Mouse (Mus musculus): ENCODE measurements around the gene Gm11567. TPM values are rescaled to one million over a fixed set of nuclear protein-coding genes. Genes with fewer than 3 reads are reported as not detected.
"Not testable (repeated sequence)": the region's sequence is repeated elsewhere in the genome, so short reads cannot be mapped to it uniquely, and the experiment has no call there.

Gene Gm11567
- total RNA-seq (2021) = not detected

GRCm38 (mm10) chr11:99878887-99879286 is at the start of gene Gm11567:
Gene Gm11567, plus strand, starts transcription at chr11:99879187.
- intact Hi-C loops (cut with DNase I); DNase-seq: not testable (repeated sequence)

DNA sequence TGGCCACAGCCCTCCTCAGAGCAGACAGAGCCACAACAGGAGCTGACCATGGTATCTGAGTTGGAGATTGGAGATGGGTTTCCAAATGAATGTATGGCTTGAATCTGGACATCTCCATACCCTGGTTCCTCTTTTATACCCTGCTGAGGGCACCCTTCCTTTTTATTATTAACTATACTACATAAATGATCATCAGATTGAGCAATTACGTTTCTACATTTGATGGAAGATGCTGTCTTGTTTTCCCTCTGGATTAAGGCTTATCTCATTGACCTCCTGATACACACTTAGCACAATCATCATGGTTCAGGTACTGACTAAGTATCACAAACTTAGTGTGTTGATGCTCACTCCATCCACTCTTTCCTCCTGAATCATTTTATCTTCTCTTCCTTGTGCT is 41.0 kb upstream of the Gm11567 start, which contains the start of gene 2300003K06Rik:
Gene 2300003K06Rik, minus strand, starts transcription at position 101 of the 400 bp plus-strand sequence.
- intact Hi-C loops (cut with DNase I) = no loop called here
- no peak for DNase-seq

DNA sequence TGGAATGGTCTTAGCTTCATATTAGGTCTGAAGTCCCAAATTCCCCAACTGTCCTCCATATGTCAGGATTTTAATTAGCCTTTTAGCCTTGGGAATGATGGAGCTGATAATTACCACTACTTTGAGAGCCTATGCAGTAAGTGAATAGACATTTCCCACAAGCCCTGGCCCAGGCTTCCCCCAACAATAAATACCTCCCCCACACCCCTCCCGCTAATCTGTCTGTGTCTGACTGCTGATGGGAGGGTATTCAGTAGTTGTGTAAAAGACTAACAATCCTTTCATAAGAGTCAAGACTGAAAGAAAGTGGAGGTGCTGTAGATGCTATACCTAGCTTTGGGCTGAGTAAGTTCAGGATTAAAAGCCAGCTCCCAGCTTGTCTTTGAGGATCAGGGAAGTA is 36.8 kb upstream of the Gm11567 start:
- no peak for DNase-seq
- intact Hi-C loops (cut with DNase I) = no loop called here

GRCm38 (mm10) chr11:99846746-99847145 is 32.2 kb upstream of the Gm11567 start:
- intact Hi-C loops (cut with DNase I) = no loop called here
- DNase-seq = no peak

DNA sequence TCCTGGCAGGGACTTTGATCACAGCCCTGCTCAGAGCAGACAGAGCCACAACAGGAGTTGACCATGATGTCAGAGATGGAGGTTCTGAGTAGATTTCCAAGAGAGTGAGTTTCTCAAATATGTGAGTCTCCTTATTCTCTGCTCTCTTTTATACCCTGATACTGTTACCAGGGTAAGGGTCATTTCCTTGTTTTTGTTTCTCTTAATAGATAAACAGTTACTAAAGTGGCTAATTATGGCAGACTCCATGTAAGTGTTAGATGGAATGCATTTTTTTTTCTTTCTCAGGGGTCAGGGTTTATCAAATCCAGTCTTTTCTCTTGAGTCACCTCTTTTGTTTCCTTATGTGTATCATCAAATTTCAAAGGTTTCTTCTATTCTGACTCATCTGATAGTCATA is 27.5 kb upstream of the Gm11567 start, which contains the start of gene Krtap4-16:
Gene Krtap4-16, minus strand, starts transcription at position 101 of the 400 bp plus-strand sequence.
- intact Hi-C loops (cut with DNase I) = no loop called here
- no peak for DNase-seq

DNA sequence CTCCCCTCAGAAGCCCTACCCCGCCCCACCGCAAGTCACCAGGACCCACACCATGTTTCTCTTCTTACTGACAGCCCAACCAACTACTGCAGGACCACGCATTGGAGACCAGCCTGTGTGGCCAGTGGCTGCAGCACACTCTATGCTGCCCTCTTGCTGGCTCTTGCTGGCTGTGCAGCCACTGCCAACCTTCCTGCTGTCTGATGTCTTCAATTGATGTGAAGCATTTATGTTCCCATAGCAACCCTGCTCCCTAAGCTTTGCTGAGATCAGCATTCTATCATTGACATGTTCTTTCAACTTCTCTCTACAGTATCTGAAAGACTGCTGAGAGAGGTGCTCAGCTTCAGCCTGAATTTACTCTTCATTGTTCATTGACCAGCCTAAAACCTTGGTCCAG is 24.9 kb upstream of the Gm11567 start:
- no peak for DNase-seq
- intact Hi-C loops (cut with DNase I) = no loop called here

DNA sequence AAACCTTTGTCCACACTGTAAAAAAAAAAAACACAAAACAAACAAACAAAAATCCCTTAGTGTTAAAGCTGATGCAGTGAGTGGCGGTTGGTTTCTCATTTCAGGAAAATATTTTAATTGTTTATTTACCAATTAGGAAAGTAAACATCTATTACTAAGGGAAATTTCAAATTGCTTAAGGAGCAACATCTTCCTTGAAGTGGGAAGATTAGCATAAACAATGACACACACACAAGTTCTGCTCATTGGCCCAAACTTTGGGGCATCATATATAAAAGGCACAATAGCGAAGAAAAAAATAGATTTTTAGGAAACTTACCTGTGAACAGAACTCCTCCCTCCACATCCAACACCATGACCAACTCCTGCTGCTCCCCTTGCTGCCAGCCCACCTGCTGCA is 21.4 kb upstream of the Gm11567 start, which contains the start of gene Gm11568:
Gene Gm11568, plus strand, starts transcription at position 301 of the 400 bp plus-strand sequence.
- intact Hi-C loops (cut with DNase I) = no loop called here
- no peak for DNase-seq

- intact Hi-C loops (cut with DNase I) = no loop called here
- DNase-seq = no peak
Measured at GRCm38 (mm10) chr11:99858761-99859160, 20.2 kb upstream of the Gm11567 start.

- DNase-seq; intact Hi-C loops (cut with DNase I): not testable (repeated sequence)
Measured at GRCm38 (mm10) chr11:99864176-99864575, 14.8 kb upstream of the Gm11567 start, which contains the start of gene Gm11559. Gene Gm11559, plus strand, starts transcription at chr11:99864476.

DNA sequence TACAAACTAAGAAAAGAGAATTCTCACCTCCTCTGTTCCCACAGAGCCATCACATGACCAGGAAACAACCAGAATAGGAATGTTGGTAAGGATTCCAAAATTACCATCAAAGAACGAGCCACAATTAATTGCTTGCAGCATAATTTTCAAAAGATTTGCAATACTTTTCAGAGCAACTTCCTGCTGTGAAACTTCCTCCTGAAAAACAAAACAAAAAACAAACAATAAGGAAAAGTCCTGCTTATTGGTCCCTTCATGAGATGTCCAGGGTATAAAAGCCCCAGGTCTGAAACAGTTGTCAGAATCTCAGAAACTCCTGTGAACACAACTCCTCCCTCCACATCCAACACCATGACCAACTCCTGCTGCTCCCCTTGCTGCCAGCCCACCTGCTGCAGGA is 5.9 kb upstream of the Gm11567 start, which contains the start of gene Krtap9-1:
Gene Krtap9-1, plus strand, starts transcription at position 301 of the 400 bp plus-strand sequence.
- intact Hi-C loops (cut with DNase I); DNase-seq: not testable (repeated sequence)

DNA sequence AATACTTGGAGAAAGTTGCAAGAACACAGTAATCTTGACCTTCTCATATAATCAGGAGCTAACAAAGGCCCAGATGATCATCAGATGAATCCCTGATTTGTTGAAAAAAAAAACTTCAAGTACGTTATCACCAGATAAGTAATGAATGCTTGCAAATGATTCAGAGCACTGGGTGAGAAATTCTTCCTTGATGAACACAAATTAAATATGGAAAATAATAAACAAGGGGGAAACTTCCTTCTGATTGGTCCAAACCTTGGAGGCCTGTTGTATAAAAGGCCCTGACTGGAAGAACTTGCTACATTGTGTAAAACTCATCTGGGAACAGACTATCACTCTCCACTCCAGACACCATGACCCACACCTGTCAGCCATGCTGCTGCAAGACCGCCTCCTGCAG is 28.6 kb downstream of the Gm11567 start, which contains the start of gene Krtap31-1:
Gene Krtap31-1, plus strand, starts transcription at position 301 of the 400 bp plus-strand sequence.
- DNase-seq = no peak
- intact Hi-C loops (cut with DNase I) = no loop called here

GRCm38 (mm10) chr11:99914451-99914850 is 35.5 kb downstream of the Gm11567 start, which contains the start of gene Gm11565:
Gene Gm11565, plus strand, starts transcription at chr11:99914751.
- intact Hi-C loops (cut with DNase I) = no loop called here
- DNase-seq = no peak

Other genes with a start within 250 kb of the Gm11567 start
- not detected for gene Krtap4-2, start 244.1 kb upstream of the Gm11567 start, total RNA-seq (2021)
- gene Krtap4-7, start 235.1 kb upstream of the Gm11567 start, total RNA-seq (2021) = not detected
- not detected for gene Gm11555, start 229.0 kb upstream of the Gm11567 start, total RNA-seq (2021)
- not detected for gene Gm11563, start 220.2 kb upstream of the Gm11567 start, total RNA-seq (2021)
- gene Krtap4-6, start 213.2 kb upstream of the Gm11567 start, total RNA-seq (2021) = not detected
- not detected for gene Gm14190, start 188.4 kb upstream of the Gm11567 start, total RNA-seq (2021)
- not detected for gene Gm14180, start 144.9 kb upstream of the Gm11567 start, total RNA-seq (2021)
- gene Gm11595, start 106.3 kb upstream of the Gm11567 start, total RNA-seq (2021) = not detected
- gene Krtap4-8, start 98.5 kb upstream of the Gm11567 start, total RNA-seq (2021) = not detected
- gene Krtap4-9, start 94.0 kb upstream of the Gm11567 start, total RNA-seq (2021) = not detected
- gene Gm11596, start 85.7 kb upstream of the Gm11567 start, total RNA-seq (2021) = not detected
- not detected for gene Gm11569, start 80.3 kb upstream of the Gm11567 start, total RNA-seq (2021)
- gene Gm11554, start 74.7 kb upstream of the Gm11567 start, total RNA-seq (2021) = not detected
- not detected for gene Krtap4-13, start 69.3 kb upstream of the Gm11567 start, total RNA-seq (2021)
- gene Gm11564, start 63.5 kb upstream of the Gm11567 start, total RNA-seq (2021) = not detected
- not detected for gene 2300003K06Rik, start 41.1 kb upstream of the Gm11567 start, total RNA-seq (2021)
- gene Krtap4-16, start 27.6 kb upstream of the Gm11567 start, total RNA-seq (2021) = not detected
- gene Gm11568, start 21.3 kb upstream of the Gm11567 start, total RNA-seq (2021) = not detected
- gene Gm11559, start 14.7 kb upstream of the Gm11567 start, total RNA-seq (2021) = not detected
- not detected for gene Krtap9-1, start 5.8 kb upstream of the Gm11567 start, total RNA-seq (2021)
- not detected for gene Krtap31-1, start 28.7 kb downstream of the Gm11567 start, total RNA-seq (2021)
- not detected for gene Gm11565, start 35.6 kb downstream of the Gm11567 start, total RNA-seq (2021)
- not detected for gene Krtap31-2, start 57.1 kb downstream of the Gm11567 start, total RNA-seq (2021)
- not detected for gene Krtap9-5, start 69.3 kb downstream of the Gm11567 start, total RNA-seq (2021)
- gene Krtap29-1, start 99.9 kb downstream of the Gm11567 start, total RNA-seq (2021) = not detected
- gene Krtap16-1, start 107.4 kb downstream of the Gm11567 start, total RNA-seq (2021) = not detected
- gene Krtap17-1, start 114.8 kb downstream of the Gm11567 start, total RNA-seq (2021) = not detected
- gene Krt33a, start 137.0 kb downstream of the Gm11567 start, total RNA-seq (2021) = not detected
- not detected for gene Krt33b, start 150.7 kb downstream of the Gm11567 start, total RNA-seq (2021)
- gene Krt34, start 162.4 kb downstream of the Gm11567 start, total RNA-seq (2021) = not detected
- gene Krt31, start 171.4 kb downstream of the Gm11567 start, total RNA-seq (2021) = not detected
- gene Krt32, start 209.0 kb downstream of the Gm11567 start, total RNA-seq (2021) = not detected
- gene Krt35, start 217.1 kb downstream of the Gm11567 start, total RNA-seq (2021) = not detected
- not detected for gene Krt36, start 226.4 kb downstream of the Gm11567 start, total RNA-seq (2021)
- not detected for gene Krt13, start 242.4 kb downstream of the Gm11567 start, total RNA-seq (2021)

All from heart, postnatal 10 days (tissue).